Mouse (Mus musculus) ES-Bruce4 (cell line): ENCODE data around the gene Zfp811.
"Not testable (repeated sequence)": the region's sequence is repeated elsewhere in the genome, so short reads cannot be mapped to it uniquely, and the experiment has no call there.

ENCODE experiments used
- CTCF ChIP-seq: IDR thresholded peaks from one replicate; pipeline ENCODE4 v1.8.1; 2011; ENCODE audit warnings: low read depth, low read length
- POLR2A ChIP-seq: IDR thresholded peaks from one replicate; pipeline ENCODE4 v1.8.1; 2011; ENCODE audit warnings: low read length; ENCODE audit not compliant: insufficient read depth

DNA sequence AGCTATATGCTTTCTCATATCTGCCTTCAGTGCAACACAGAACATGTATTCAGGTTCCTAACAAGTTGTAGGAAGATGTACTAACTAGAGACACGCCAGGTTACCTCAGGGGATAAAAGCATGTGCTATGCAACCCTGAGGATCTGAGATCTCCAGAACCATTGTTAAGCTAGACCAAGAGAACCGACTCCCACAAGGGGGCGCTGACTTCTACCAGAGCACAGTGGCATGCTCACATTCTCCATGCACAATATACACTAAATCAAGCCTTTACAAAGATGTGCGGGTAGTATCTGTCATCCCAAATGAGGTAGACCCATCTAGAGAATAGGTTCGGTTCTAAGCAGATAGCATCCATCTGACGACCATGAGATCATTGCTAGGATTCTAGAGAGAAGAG lies 47.0 kb upstream of the Zfp811 start:
- TF ChIP-seq POLR2A, CTCF: not testable (repeated sequence)
